Mouse (Mus musculus): ENCODE results near the gene Tuba3a. TPM values are rescaled to one million over a fixed set of nuclear protein-coding genes. Genes with fewer than 3 reads are reported as not detected.
"Not testable (repeated sequence)": the region's sequence is repeated elsewhere in the genome, so short reads cannot be mapped to it uniquely, and the experiment has no call there.

Tuba3a gene
- polyA plus RNA-seq, 2 experiments = 0.47 TPM; not detected in 1

- ATAC-seq (ENCODE audit: low FRiP score, low read depth) (no peak), DNase-seq (ENCODE audit: low spot score) (no peak)
- Histone ChIP-seq H3K9ac (ENCODE audit: low read depth, low read length, severe bottlenecking) (no peak overlapping the region), H3K4me3 (replicated peaks; ENCODE audit: low read length) (no peak overlapping the region), H3K27me3 (ENCODE audit: control insufficient read depth, insufficient read depth, low read length) (no peaks in the 10 kb centered on the region), H3K4me1 (ENCODE audit: control insufficient read depth, insufficient read depth, low read length) (0 out of 2 replicates have a peak, but pooled peaks cover 12% of the 10 kb centered on the region), H3K9me3 (ENCODE audit: control insufficient read depth, low read length) (no peaks in the 10 kb centered on the region), H3K27ac (replicated peaks; ENCODE audit: low read depth, low read length) (no peak overlapping the region), H3K36me3 (ENCODE audit: control insufficient read depth, insufficient read depth, low read length) (peaks cover 26% of the 10 kb centered on the region), H3K4me2 (replicated peaks; ENCODE audit: low read depth, low read length, severe bottlenecking) (no peak overlapping the region)
- 91% methylated on average over 5 of the region's 5 CpGs for WGBS
- no peak for TF ChIP-seq POLR2A (IDR thresholded peaks at IDR 0.05; ENCODE audit: borderline replicate concordance, extremely low read depth, insufficient read depth, insufficient read length)
These were observed 21.2 kb upstream of the Tuba3a start for GRCm38 (mm10) chr6:125307091-125307490.

- ATAC-seq (ENCODE audit: low FRiP score, low read depth) = no peak
- no peak overlapping the region for H3K4me3 ChIP-seq (replicated peaks; ENCODE audit: low read length)
- H3K4me2 ChIP-seq (replicated peaks; ENCODE audit: low read depth, low read length, severe bottlenecking) = no peak overlapping the region
- H3K9ac ChIP-seq (ENCODE audit: low read depth, low read length, severe bottlenecking) = no peak overlapping the region
- H3K27ac ChIP-seq (replicated peaks; ENCODE audit: low read depth, low read length) = no peak overlapping the region
- no peak for TF ChIP-seq POLR2A (IDR thresholded peaks at IDR 0.05; ENCODE audit: borderline replicate concordance, extremely low read depth, insufficient read depth, insufficient read length)
- no peaks in the 10 kb centered on the region for H3K9me3 ChIP-seq (ENCODE audit: control insufficient read depth, low read length)
- WGBS = 87% methylated on average over 6 of the region's 6 CpGs
- 0 out of 2 replicates have a peak, but pooled peaks cover 5% of the 10 kb centered on the region for H3K4me1 ChIP-seq (ENCODE audit: control insufficient read depth, insufficient read depth, low read length)
- DNase-seq (ENCODE audit: low spot score) = no peak
- no peaks in the 10 kb centered on the region for H3K27me3 ChIP-seq (ENCODE audit: control insufficient read depth, insufficient read depth, low read length)
- H3K36me3 ChIP-seq (ENCODE audit: control insufficient read depth, insufficient read depth, low read length) = peaks cover 24% of the 10 kb centered on the region
These were observed 19.6 kb upstream of the Tuba3a start for GRCm38 (mm10) chr6:125305465-125305864.

- H3K36me3 ChIP-seq (ENCODE audit: control insufficient read depth, insufficient read depth, low read length) = peaks cover 16% of the 10 kb centered on the region
- not testable (repeated sequence) for ATAC-seq (ENCODE audit: low FRiP score, low read depth)
These were observed 18.6 kb upstream of the Tuba3a start for GRCm38 (mm10) chr6:125304408-125304807.

GRCm38 (mm10) chr6:125303242-125303641, 17.4 kb upstream of the Tuba3a start:
- peaks cover 9% of the 10 kb centered on the region for H3K36me3 ChIP-seq (ENCODE audit: control insufficient read depth, insufficient read depth, low read length)
- no peaks in the 10 kb centered on the region for H3K4me1 ChIP-seq (ENCODE audit: control insufficient read depth, insufficient read depth, low read length)
- H3K4me2 ChIP-seq (replicated peaks; ENCODE audit: low read depth, low read length, severe bottlenecking) = no peak overlapping the region
- TF ChIP-seq POLR2A (IDR thresholded peaks at IDR 0.05; ENCODE audit: borderline replicate concordance, extremely low read depth, insufficient read depth, insufficient read length) = no peak
- no peak overlapping the region for H3K9ac ChIP-seq (ENCODE audit: low read depth, low read length, severe bottlenecking)
- no peak overlapping the region for H3K27ac ChIP-seq (replicated peaks; ENCODE audit: low read depth, low read length)
- H3K27me3 ChIP-seq (ENCODE audit: control insufficient read depth, insufficient read depth, low read length) = no peaks in the 10 kb centered on the region
- WGBS = 62% methylated on average over 4 of the region's 4 CpGs
- H3K9me3 ChIP-seq (ENCODE audit: control insufficient read depth, low read length) = no peaks in the 10 kb centered on the region
- DNase-seq (ENCODE audit: low spot score) (no peak), ATAC-seq (ENCODE audit: low FRiP score, low read depth) (no peak)
- H3K4me3 ChIP-seq (replicated peaks; ENCODE audit: low read length) = no peak overlapping the region

More at GRCm38 (mm10) chr6:125304408-125304807, 18.6 kb upstream of the Tuba3a start:
- DNase-seq (ENCODE audit: low spot score); H3K27me3 ChIP-seq (ENCODE audit: control insufficient read depth, insufficient read depth, low read length); H3K4me2 ChIP-seq (replicated peaks; ENCODE audit: low read depth, low read length, severe bottlenecking); H3K4me1 ChIP-seq (ENCODE audit: control insufficient read depth, insufficient read depth, low read length); H3K4me3 ChIP-seq (replicated peaks; ENCODE audit: low read length); H3K27ac ChIP-seq (replicated peaks; ENCODE audit: low read depth, low read length); H3K9me3 ChIP-seq (ENCODE audit: control insufficient read depth, low read length); H3K9ac ChIP-seq (ENCODE audit: low read depth, low read length, severe bottlenecking): not testable (repeated sequence)
- 87% methylated on average over 7 of the region's 7 CpGs for WGBS

- 71% methylated on average over 24 of the region's 24 CpGs for WGBS
- no peak for TF ChIP-seq POLR2A (IDR thresholded peaks at IDR 0.05; ENCODE audit: borderline replicate concordance, extremely low read depth, insufficient read depth, insufficient read length)
- no peak overlapping the region for H3K4me3 ChIP-seq (replicated peaks; ENCODE audit: low read length)
- no peaks in the 10 kb centered on the region for H3K27me3 ChIP-seq (ENCODE audit: control insufficient read depth, insufficient read depth, low read length)
- 0 out of 2 replicates have a peak overlapping the region, but pooled peaks have one; percentile 2 for H3K27ac ChIP-seq (replicated peaks; ENCODE audit: low read depth, low read length)
- H3K9me3 ChIP-seq (ENCODE audit: control insufficient read depth, low read length) = no peaks in the 10 kb centered on the region
- H3K9ac ChIP-seq (ENCODE audit: low read depth, low read length, severe bottlenecking) = no peak overlapping the region
- no peak overlapping the region for H3K4me2 ChIP-seq (replicated peaks; ENCODE audit: low read depth, low read length, severe bottlenecking)
- H3K36me3 ChIP-seq (ENCODE audit: control insufficient read depth, insufficient read depth, low read length) = peaks cover 9% of the 10 kb centered on the region
- no peak for ATAC-seq (ENCODE audit: low FRiP score, low read depth)
- no peak for DNase-seq (ENCODE audit: low spot score)
- no peaks in the 10 kb centered on the region for H3K4me1 ChIP-seq (ENCODE audit: control insufficient read depth, insufficient read depth, low read length)
These were observed 16.6 kb upstream of the Tuba3a start for GRCm38 (mm10) chr6:125302231-125302982.
